Mouse (Mus musculus) liver, postnatal 0 days (tissue): ENCODE measurements around the gene Rnf207.

ENCODE experiments used
- CTCF ChIP-seq: sonication (generic); IDR thresholded peaks from 2 replicates; pipeline ENCODE4 v1.5.1; 2016; ENCODE audit warnings: antibody characterized with exemption, low read depth
- EP300 ChIP-seq: IDR thresholded peaks from 2 replicates; pipeline ENCODE4 v1.6.1; 2016; ENCODE audit warnings: antibody characterized with exemption, low read depth, mild to moderate bottlenecking

DNA sequence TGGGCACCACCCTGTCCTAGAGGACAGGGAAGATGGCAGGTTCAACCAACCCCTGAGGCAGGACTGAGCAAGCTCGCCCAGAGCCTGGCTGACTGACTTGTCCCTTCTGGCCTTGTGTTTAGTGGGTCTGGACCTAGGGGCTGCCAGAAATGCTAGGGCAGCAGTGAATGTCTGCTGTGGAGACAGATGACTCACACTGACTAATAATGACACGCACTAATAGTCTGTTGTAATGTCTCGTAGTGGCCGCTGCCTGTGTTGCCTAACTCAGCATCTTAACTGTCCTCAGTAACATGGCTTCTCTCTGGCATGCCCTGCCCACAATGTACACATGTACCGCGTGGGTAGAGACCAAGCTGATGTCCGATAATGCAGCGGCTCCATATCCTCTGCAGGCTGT is 58.3 kb downstream of the Rnf207 start:
- TF ChIP-seq CTCF, result no peak
- TF ChIP-seq EP300, result no peak
